In genomic region chr19:7068661-7069531, GRCm38 (mm10) we compare ENCODE assay signal across 8 mouse cellular contexts. TPM values are rescaled to one million over a fixed set of nuclear protein-coding genes. Genes with fewer than 3 reads are reported as not detected.
DNase-seq lines count a peak whose midpoint lies in the region; ATAC-seq lines count a peak whose summit lies in the region.

No protein-coding gene starts in this region.

- H3K9ac ChIP-seq in heart, embryonic 13.5 days = 0 out of 2 replicates have a peak overlapping the region, but pooled peaks have one; percentile 39
- H3K9ac ChIP-seq in heart, embryonic 11.5 days (ENCODE audit: low read depth, low read length) = no peak overlapping the region
- H3K9ac ChIP-seq in hindbrain, embryonic 13.5 days = peak overlapping the region; percentile 65; the same call in 1 of the 2 replicates
- no peak overlapping the region for H3K9ac ChIP-seq in neural tube, embryonic 11.5 days (ENCODE audit: low read length)

- no peaks in the 10 kb centered on the region for H3K9me3 ChIP-seq in heart, embryonic 13.5 days
- no peaks in the 10 kb centered on the region for H3K9me3 ChIP-seq in heart, embryonic 11.5 days (replicated peaks; ENCODE audit: control insufficient read depth, low read length)
- no peaks in the 10 kb centered on the region for H3K9me3 ChIP-seq in hindbrain, embryonic 13.5 days
- H3K9me3 ChIP-seq in neural tube, embryonic 11.5 days (ENCODE audit: control insufficient read depth, low read length) = no peaks in the 10 kb centered on the region

- H3K27me3 ChIP-seq in heart, embryonic 13.5 days (replicated peaks) = peaks cover 55% of the 10 kb centered on the region
- H3K27me3 ChIP-seq in heart, embryonic 11.5 days (ENCODE audit: control insufficient read depth, insufficient read depth, low read length) = peaks cover 24% of the 10 kb centered on the region
- H3K27me3 ChIP-seq in hindbrain, embryonic 13.5 days = peaks cover 37% of the 10 kb centered on the region
- peaks cover 36% of the 10 kb centered on the region for H3K27me3 ChIP-seq in neural tube, embryonic 11.5 days (ENCODE audit: control insufficient read depth, insufficient read depth, low read length)

- no peaks in the 10 kb centered on the region for H3K36me3 ChIP-seq in heart, embryonic 13.5 days
- no peaks in the 10 kb centered on the region for H3K36me3 ChIP-seq in heart, embryonic 11.5 days (ENCODE audit: control insufficient read depth, insufficient read depth, low read length)
- no peaks in the 10 kb centered on the region for H3K36me3 ChIP-seq in hindbrain, embryonic 13.5 days
- H3K36me3 ChIP-seq in neural tube, embryonic 11.5 days (ENCODE audit: control insufficient read depth, insufficient read depth, low read length) = no peaks in the 10 kb centered on the region

- no peak overlapping the region for H3K4me3 ChIP-seq in heart, embryonic 13.5 days
- no peak overlapping the region for H3K4me3 ChIP-seq in heart, embryonic 11.5 days (ENCODE audit: low read depth, low read length)
- H3K4me3 ChIP-seq in hindbrain, embryonic 13.5 days = no peak overlapping the region
- no peak overlapping the region for H3K4me3 ChIP-seq in neural tube, embryonic 11.5 days (ENCODE audit: low read depth, low read length)

- peak; percentile 64 for DNase-seq in embryo, embryonic 10.5 days (ENCODE audit: low spot score)
- peak; percentile 48 for DNase-seq in neural tube, embryonic 11.5 days (ENCODE audit: low spot score)
- DNase-seq in B cell, adult 2 months = no peak
- DNase-seq in T-cell, adult 2 months (ENCODE audit: low spot score) = no peak

- no peak overlapping the region for H3K4me2 ChIP-seq in heart, embryonic 13.5 days
- H3K4me2 ChIP-seq in heart, embryonic 11.5 days = no peak overlapping the region
- peak overlapping the region; percentile 30 for H3K4me2 ChIP-seq in hindbrain, embryonic 13.5 days
- H3K4me2 ChIP-seq in neural tube, embryonic 11.5 days (ENCODE audit: low read depth) = no peak overlapping the region

- ATAC-seq in heart, embryonic 13.5 days (ENCODE audit: extremely low read depth, insufficient number of reproducible peaks, low FRiP score, low TSS enrichment) = no peak
- no peak for ATAC-seq in heart, embryonic 11.5 days (replicated peaks; ENCODE audit: insufficient number of reproducible peaks, low FRiP score, low TSS enrichment)
- ATAC-seq in hindbrain, embryonic 13.5 days (ENCODE audit: low FRiP score) = 0 out of 2 replicates have a peak, but pooled peaks have one; percentile 7
- no peak for ATAC-seq in neural tube, embryonic 11.5 days (ENCODE audit: insufficient read depth, low FRiP score, low TSS enrichment)
- ATAC-seq in erythroblast, adult 5-6 weeks (replicated peaks; ENCODE audit: low FRiP score, poor library complexity, severe bottlenecking) = no peak

- peaks cover 50% of the 10 kb centered on the region for H3K4me1 ChIP-seq in heart, embryonic 13.5 days
- H3K4me1 ChIP-seq in heart, embryonic 11.5 days (ENCODE audit: control insufficient read depth, insufficient read depth, low read length) = peaks cover 22% of the 10 kb centered on the region
- H3K4me1 ChIP-seq in hindbrain, embryonic 13.5 days (replicated peaks) = peaks cover 88% of the 10 kb centered on the region
- peaks cover 48% of the 10 kb centered on the region for H3K4me1 ChIP-seq in neural tube, embryonic 11.5 days (ENCODE audit: control insufficient read depth, insufficient read depth, low read length)

- no peak overlapping the region for H3K27ac ChIP-seq in heart, embryonic 13.5 days (replicated peaks)
- no peak overlapping the region for H3K27ac ChIP-seq in heart, embryonic 11.5 days (ENCODE audit: low read depth, low read length)
- H3K27ac ChIP-seq in hindbrain, embryonic 13.5 days = peak overlapping the region; percentile 67
- H3K27ac ChIP-seq in neural tube, embryonic 11.5 days (ENCODE audit: low read depth, low read length) = peak overlapping the region; percentile 54; the same call in 1 of the 2 replicates

- WGBS in heart, embryonic 13.5 days = 65% methylated on average over 11 of the region's 11 CpGs
- WGBS in heart, embryonic 11.5 days (ENCODE audit: insufficient replicate concordance) = 62% methylated on average over 11 of the region's 11 CpGs
- WGBS in hindbrain, embryonic 13.5 days = 29% methylated on average over 11 of the region's 11 CpGs
- 38% methylated on average over 11 of the region's 11 CpGs for WGBS in neural tube, embryonic 11.5 days

RNA-seq across cellular contexts. Expression of gene Macrod1, which starts 12.3 kb away (rescaled TPM):
- polyA plus RNA-seq in heart, embryonic 13.5 days (2015; fragmentation: Nextera tagmentation; extraction: Ambion mirVana) = 32.0 and 32.9 TPM in 2 replicates
- 13.3 and 16.7 TPM in 2 replicates for polyA plus RNA-seq in heart, embryonic 11.5 days (2014; fragmentation: Nextera tagmentation; extraction: Ambion mirVana)
- 4.2 and 5.3 TPM in 2 replicates for polyA plus RNA-seq in hindbrain, embryonic 13.5 days (2015; fragmentation: Nextera tagmentation; extraction: Ambion mirVana)
- polyA plus RNA-seq in neural tube, embryonic 11.5 days (2014; fragmentation: Nextera tagmentation; extraction: Ambion mirVana) = 3.2 and 3.3 TPM in 2 replicates
- total RNA-seq in erythroblast, adult 5-6 weeks (2015; ENCODE audit: low replicate concordance) = 0.77 and 4.2 TPM in 2 replicates
- 0.94 TPM in 1 of 2 replicates, not detected in the other for total RNA-seq in erythroblast, adult 5-6 weeks (2017; ENCODE audit: low replicate concordance)

RNA-seq across cellular contexts. Expression of gene Stip1, which starts 29.1 kb away (rescaled TPM):
- polyA plus RNA-seq in heart, embryonic 13.5 days (2015; fragmentation: Nextera tagmentation; extraction: Ambion mirVana) = 207 and 228 TPM in 2 replicates
- 266 and 283 TPM in 2 replicates for polyA plus RNA-seq in heart, embryonic 11.5 days (2014; fragmentation: Nextera tagmentation; extraction: Ambion mirVana)
- polyA plus RNA-seq in hindbrain, embryonic 13.5 days (2015; fragmentation: Nextera tagmentation; extraction: Ambion mirVana) = 233 and 239 TPM in 2 replicates
- polyA plus RNA-seq in neural tube, embryonic 11.5 days (2014; fragmentation: Nextera tagmentation; extraction: Ambion mirVana) = 423 and 425 TPM in 2 replicates
- total RNA-seq in erythroblast, adult 5-6 weeks (2015; ENCODE audit: low replicate concordance) = 39.1 and 40.2 TPM in 2 replicates
- total RNA-seq in erythroblast, adult 5-6 weeks (2017; ENCODE audit: low replicate concordance) = 33.4 and 44.3 TPM in 2 replicates

RNA-seq across cellular contexts. Expression of gene Flrt1, which starts 36.6 kb away (rescaled TPM):
- 1.1 and 1.4 TPM in 2 replicates for polyA plus RNA-seq in heart, embryonic 13.5 days (2015; fragmentation: Nextera tagmentation; extraction: Ambion mirVana)
- 0.79 and 0.97 TPM in 2 replicates for polyA plus RNA-seq in heart, embryonic 11.5 days (2014; fragmentation: Nextera tagmentation; extraction: Ambion mirVana)
- polyA plus RNA-seq in hindbrain, embryonic 13.5 days (2015; fragmentation: Nextera tagmentation; extraction: Ambion mirVana) = 7.1 and 8.1 TPM in 2 replicates
- 6.6 and 7.5 TPM in 2 replicates for polyA plus RNA-seq in neural tube, embryonic 11.5 days (2014; fragmentation: Nextera tagmentation; extraction: Ambion mirVana)
- total RNA-seq in erythroblast, adult 5-6 weeks (2015; ENCODE audit: low replicate concordance) = not detected in 2 replicates
- total RNA-seq in erythroblast, adult 5-6 weeks (2017; ENCODE audit: low replicate concordance) = not detected in 2 replicates

RNA-seq across cellular contexts. Expression of gene Fermt3, which starts 49.6 kb away (rescaled TPM):
- 7.6 and 8.1 TPM in 2 replicates for polyA plus RNA-seq in heart, embryonic 13.5 days (2015; fragmentation: Nextera tagmentation; extraction: Ambion mirVana)
- polyA plus RNA-seq in heart, embryonic 11.5 days (2014; fragmentation: Nextera tagmentation; extraction: Ambion mirVana) = 11.5 and 11.9 TPM in 2 replicates
- 4.4 and 5.6 TPM in 2 replicates for polyA plus RNA-seq in hindbrain, embryonic 13.5 days (2015; fragmentation: Nextera tagmentation; extraction: Ambion mirVana)
- 8.8 and 9.5 TPM in 2 replicates for polyA plus RNA-seq in neural tube, embryonic 11.5 days (2014; fragmentation: Nextera tagmentation; extraction: Ambion mirVana)
- total RNA-seq in erythroblast, adult 5-6 weeks (2015; ENCODE audit: low replicate concordance) = 20.8 and 28.6 TPM in 2 replicates
- total RNA-seq in erythroblast, adult 5-6 weeks (2017; ENCODE audit: low replicate concordance) = 49.0 and 56.3 TPM in 2 replicates

Comparison
In these comparisons a context has a peak if more than half of its experiments do, and no peak if none do; other contexts are left out.
1. H3K9ac ChIP-seq: peak in heart, embryonic 13.5 days (single experiment) and hindbrain, embryonic 13.5 days (single experiment); none in heart, embryonic 11.5 days (single experiment) and neural tube, embryonic 11.5 days (single experiment).
2. H3K27ac ChIP-seq: peak in hindbrain, embryonic 13.5 days (single experiment) and neural tube, embryonic 11.5 days (single experiment); none in heart, embryonic 13.5 days (single experiment) and heart, embryonic 11.5 days (single experiment).
3. DNase-seq: peak in embryo, embryonic 10.5 days (single experiment) and neural tube, embryonic 11.5 days (single experiment); none in B cell, adult 2 months (0 of 2) and T-cell, adult 2 months (single experiment).